Mouse (Mus musculus) intestine, postnatal 0 days (tissue): Measurements from ENCODE around the gene Zfp715. TPM values are rescaled to one million over a fixed set of nuclear protein-coding genes. Genes with fewer than 3 reads are reported as not detected.

Experiments
- ATAC-seq: fragments of 200-750 bp; cut with Nextera tagmentation; 2 replicates; pipeline ENCODE4 v1.8.0; 2017; ENCODE audit warnings: mild to moderate bottlenecking, moderate TSS enrichment, moderate library complexity
- H3K27ac ChIP-seq: fragments of 300-500 bp; sonication (generic); 2 replicates; pipeline ENCODE4 v1.5.1; 2014; ENCODE audit warnings: mild to moderate bottlenecking, low read depth, low read length, moderate library complexity
- H3K27me3 ChIP-seq: fragments of 300-500 bp; sonication (generic); replicated peaks from 2 replicates; pipeline ENCODE4 v1.6.1; 2014; ENCODE audit warnings: low read length, mixed read lengths; ENCODE audit not compliant: control insufficient read depth, insufficient read depth
- H3K36me3 ChIP-seq: fragments of 300-500 bp; sonication (generic); 2 replicates; pipeline ENCODE4 v1.6.1; 2014; ENCODE audit warnings: mild to moderate bottlenecking, moderate library complexity; ENCODE audit not compliant: control insufficient read depth, insufficient read depth
- H3K4me1 ChIP-seq: fragments of 300-500 bp; sonication (generic); replicated peaks from 2 replicates; pipeline ENCODE4 v1.6.1; 2014; ENCODE audit warnings: antibody characterized with exemption, low read length, mixed read lengths; ENCODE audit not compliant: control insufficient read depth, insufficient read depth
- H3K4me2 ChIP-seq: fragments of 300-500 bp; sonication (generic); replicated peaks from 2 replicates; pipeline ENCODE4 v1.6.1; 2014; ENCODE audit warnings: low read depth, mild to moderate bottlenecking, moderate library complexity
- H3K4me3 ChIP-seq: fragments of 300-500 bp; sonication (generic); 2 replicates; pipeline ENCODE4 v1.5.1; 2014; ENCODE audit warnings: low read depth, low read length
- H3K9ac ChIP-seq: fragments of 300-500 bp; sonication (generic); 2 replicates; pipeline ENCODE4 v1.6.1; 2014; ENCODE audit warnings: mild to moderate bottlenecking, low read depth, low read length
- H3K9me3 ChIP-seq: fragments of 300-500 bp; sonication (generic); 2 replicates; pipeline ENCODE4 v1.6.1; 2016; ENCODE audit warnings: mixed run types; ENCODE audit not compliant: control insufficient read depth
- CTCF ChIP-seq: sonication (generic); IDR thresholded peaks from 2 replicates; pipeline ENCODE4 v1.5.1; 2016; ENCODE audit warnings: low read depth, mild to moderate bottlenecking, control low read depth, antibody characterized with exemption, moderate library complexity
- WGBS: fragments of 180-500 bp; shearing (Covaris S2); extraction: QIAGEN DNeasy Blood & Tissue Kit; methylation state at CpG from one replicate; pipeline ENCODE4 v1.1.7; 2014; 5-methylcytosine and 5-hydroxymethylcytosine counted together
- polyA plus RNA-seq: library from polyadenylated mRNA; unstranded; fragments of >200 nt; fragmentation: Nextera tagmentation; extraction: Ambion mirVana; gene quantifications from 2 replicates; pipeline ENCODE4 v1.2.1, GENCODE M21; 2015

Gene Zfp715
- polyA plus RNA-seq = 5.3 and 5.5 TPM in 2 replicates

DNA sequence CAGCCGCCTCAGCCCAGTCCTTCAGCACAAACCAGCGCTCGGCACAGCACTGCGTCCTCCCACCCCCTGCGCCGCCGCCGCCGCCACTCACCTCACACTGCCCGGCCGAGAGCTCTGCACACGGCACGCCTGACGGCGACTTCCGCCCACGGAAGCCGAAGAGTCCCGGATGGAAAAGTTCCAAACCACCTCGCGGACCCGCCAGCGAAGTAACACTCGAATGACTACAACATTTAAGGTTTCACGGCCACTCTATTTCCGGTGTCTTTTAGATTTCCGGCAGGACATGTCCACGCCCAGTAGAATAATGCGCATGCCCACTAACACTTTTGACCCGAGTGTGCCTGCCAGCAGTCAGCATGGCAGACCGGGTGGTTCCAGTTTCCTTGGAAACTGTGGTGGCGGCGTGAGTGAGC, at the start of gene Zfp715:
Gene Zfp715 (minus strand): TSS at position 282 of the 416 bp plus-strand sequence.
- ATAC-seq = peak; percentile 98
- Histone ChIP-seq H3K9ac (peak within 1 kb of the TSS; percentile 84), H3K36me3 (no peaks in the 10 kb centered on the region), H3K4me3 (peak within 1 kb of the TSS; percentile 92), H3K4me2 (peak within 1 kb of the TSS; percentile 90), H3K9me3 (no peaks in the 10 kb centered on the region), H3K4me1 (no peaks in the 10 kb centered on the region), H3K27me3 (no peaks in the 10 kb centered on the region), H3K27ac (peak within 1 kb of the TSS; percentile 89)
- under 1% methylated on average over 33 of the region's 33 CpGs for WGBS
- TF ChIP-seq CTCF = no peak

DNA sequence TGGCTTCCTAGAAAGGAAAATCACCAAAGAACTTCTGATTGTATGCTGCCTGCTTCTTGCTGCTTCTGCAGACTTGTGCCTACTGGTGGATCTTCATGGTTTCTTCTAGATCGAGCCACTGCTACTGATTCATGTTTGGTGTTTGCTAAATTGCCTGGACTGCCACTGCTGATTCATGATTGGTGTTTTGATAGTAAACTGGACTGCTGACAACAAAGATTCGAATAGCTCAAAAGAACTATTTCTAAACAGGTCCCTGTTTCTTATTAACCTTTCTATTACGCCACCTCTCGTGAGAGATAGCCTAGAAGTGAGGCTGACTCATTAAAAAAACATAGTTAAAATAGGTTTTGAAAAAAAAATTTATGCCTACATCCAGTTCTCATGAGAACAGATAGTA, 48.9 kb upstream of the Zfp715 start:
- Histone ChIP-seq H3K27me3 (no peaks in the 10 kb centered on the region), H3K4me3 (no peak overlapping the region), H3K9ac (no peak overlapping the region), H3K4me1 (no peaks in the 10 kb centered on the region), H3K9me3 (no peaks in the 10 kb centered on the region), H3K36me3 (no peaks in the 10 kb centered on the region), H3K27ac (no peak overlapping the region), H3K4me2 (no peak overlapping the region)
- no peak for ATAC-seq
- 50% methylated on average over 4 of the region's 4 CpGs for WGBS
- no peak for TF ChIP-seq CTCF

DNA sequence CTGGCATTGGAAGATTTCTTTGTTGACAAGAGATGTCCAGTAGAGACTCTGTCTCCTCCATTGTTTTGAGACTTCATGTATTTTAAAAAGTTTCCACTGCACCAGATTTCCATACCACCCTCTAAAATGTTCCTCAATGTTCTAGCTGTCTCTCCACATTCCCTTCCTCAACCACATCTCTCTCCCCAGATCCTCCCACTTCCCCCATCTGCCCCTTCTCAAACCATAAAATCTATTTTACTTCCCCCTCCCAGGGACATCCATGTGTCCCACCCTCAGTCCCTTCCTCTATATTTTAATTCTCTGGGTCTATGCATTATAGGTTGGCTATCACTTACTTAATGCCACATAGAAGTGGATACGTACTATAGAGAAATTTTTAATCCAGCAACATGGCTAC, 48.3 kb upstream of the Zfp715 start:
- no peak for ATAC-seq
- no peaks in the 10 kb centered on the region for H3K27me3 ChIP-seq
- no peaks in the 10 kb centered on the region for H3K4me1 ChIP-seq
- WGBS = 88% methylated on average over 1 of the region's 1 CpGs
- H3K9ac ChIP-seq = no peak overlapping the region
- no peak overlapping the region for H3K27ac ChIP-seq
- no peak for TF ChIP-seq CTCF
- H3K4me2 ChIP-seq = no peak overlapping the region
- H3K36me3 ChIP-seq = no peaks in the 10 kb centered on the region
- H3K4me3 ChIP-seq = no peak overlapping the region
- H3K9me3 ChIP-seq = no peaks in the 10 kb centered on the region

DNA sequence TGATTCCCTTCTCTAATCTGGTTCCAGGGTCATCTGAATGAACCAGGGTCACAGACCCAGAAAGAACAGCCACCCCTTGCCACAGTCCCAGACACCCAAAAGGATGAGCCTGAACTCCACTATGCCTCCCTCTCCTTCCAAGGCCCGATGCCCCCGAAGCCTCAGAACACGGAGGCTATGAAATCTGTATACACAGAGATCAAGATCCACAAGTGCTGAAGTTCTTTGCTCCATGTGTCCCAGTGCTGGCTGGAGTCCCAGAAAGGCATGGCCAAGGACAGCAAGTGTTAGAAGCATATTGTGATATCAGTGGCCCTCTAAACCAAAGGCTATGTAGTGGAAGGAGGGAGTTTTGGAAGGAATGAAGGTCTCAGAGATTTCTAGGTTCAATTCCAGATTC, 45.5 kb upstream of the Zfp715 start:
- no peak overlapping the region for H3K4me2 ChIP-seq
- no peaks in the 10 kb centered on the region for H3K4me1 ChIP-seq
- no peak for ATAC-seq
- H3K27me3 ChIP-seq = no peaks in the 10 kb centered on the region
- no peak overlapping the region for H3K4me3 ChIP-seq
- 86% methylated on average over 3 of the region's 3 CpGs for WGBS
- no peak for TF ChIP-seq CTCF
- H3K9me3 ChIP-seq = no peaks in the 10 kb centered on the region
- no peak overlapping the region for H3K9ac ChIP-seq
- no peaks in the 10 kb centered on the region for H3K36me3 ChIP-seq
- H3K27ac ChIP-seq = no peak overlapping the region

DNA sequence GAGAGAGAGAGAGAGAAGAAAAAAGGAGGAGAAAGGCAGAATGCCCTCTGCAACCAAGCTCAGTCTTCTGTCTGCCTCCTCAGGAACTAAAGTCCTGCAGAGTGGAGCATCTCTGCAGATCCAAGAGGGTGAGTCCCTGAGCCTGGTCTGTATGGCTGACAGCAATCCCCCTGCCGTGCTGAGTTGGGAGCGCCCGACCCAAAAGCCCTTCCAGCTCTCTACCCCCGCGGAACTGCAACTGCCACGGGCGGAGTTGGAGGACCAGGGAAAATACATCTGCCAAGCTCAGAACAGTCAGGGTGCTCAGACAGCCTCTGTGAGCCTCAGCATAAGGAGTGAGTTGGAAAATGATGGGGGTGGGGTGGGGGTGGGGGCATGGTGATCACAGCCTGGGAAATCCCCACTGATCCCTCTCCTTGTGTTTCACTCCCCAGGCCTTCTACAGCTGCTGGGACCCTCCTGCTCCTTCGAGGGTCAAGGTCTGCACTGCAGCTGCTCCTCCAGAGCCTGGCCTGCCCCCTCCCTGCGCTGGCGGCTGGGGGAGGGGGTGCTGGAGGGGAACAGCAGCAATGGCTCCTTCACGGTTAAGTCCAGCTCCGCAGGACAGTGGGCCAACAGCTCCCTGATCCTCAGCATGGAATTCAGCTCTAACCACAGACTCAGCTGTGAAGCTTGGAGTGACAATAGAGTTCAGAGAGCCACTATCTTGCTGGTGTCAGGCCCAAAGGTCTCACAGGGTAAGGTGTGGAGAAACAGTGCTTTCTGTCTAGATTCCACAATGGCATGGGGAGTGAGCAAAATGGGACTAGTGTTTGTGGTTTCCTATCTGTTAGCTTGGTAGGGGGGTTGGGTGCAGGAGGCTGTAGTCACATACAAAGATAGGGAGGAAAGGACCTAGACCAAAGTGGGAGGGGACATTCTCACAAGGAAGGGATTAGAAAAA, 42.1 kb upstream of the Zfp715 start:
- no peak overlapping the region for H3K4me2 ChIP-seq
- ATAC-seq = peak; percentile 28; the same call in 1 of the 2 replicates
- H3K4me3 ChIP-seq = no peak overlapping the region
- WGBS = 14% methylated on average over 12 of the region's 12 CpGs
- no peaks in the 10 kb centered on the region for H3K9me3 ChIP-seq
- H3K27ac ChIP-seq = no peak overlapping the region
- no peaks in the 10 kb centered on the region for H3K27me3 ChIP-seq
- no peak for TF ChIP-seq CTCF
- H3K4me1 ChIP-seq = no peaks in the 10 kb centered on the region
- H3K9ac ChIP-seq = no peak overlapping the region
- no peaks in the 10 kb centered on the region for H3K36me3 ChIP-seq

DNA sequence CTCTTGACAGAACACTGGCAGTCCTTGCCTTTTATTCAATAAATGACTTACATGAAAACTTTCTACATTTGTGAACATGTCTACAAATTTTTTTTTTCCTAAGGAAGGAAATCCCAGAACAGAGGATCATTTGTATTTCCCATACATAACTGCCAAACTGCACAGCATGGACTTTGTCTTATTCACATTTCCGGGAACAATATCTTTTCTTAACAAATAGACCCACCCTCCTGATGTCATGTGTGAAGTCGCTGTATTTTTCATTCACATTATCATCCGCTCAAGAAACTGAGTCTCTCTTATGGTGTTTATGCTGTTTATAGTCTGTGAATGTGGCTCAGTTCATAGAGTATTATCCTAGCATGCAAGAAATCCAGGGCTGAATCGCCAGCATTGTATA, 40.7 kb upstream of the Zfp715 start:
- Histone ChIP-seq H3K4me1 (no peaks in the 10 kb centered on the region), H3K4me3 (no peak overlapping the region), H3K36me3 (no peaks in the 10 kb centered on the region), H3K9ac (no peak overlapping the region), H3K9me3 (no peaks in the 10 kb centered on the region), H3K27me3 (no peaks in the 10 kb centered on the region), H3K27ac (no peak overlapping the region), H3K4me2 (no peak overlapping the region)
- no peak for TF ChIP-seq CTCF
- ATAC-seq = 0 out of 2 replicates have a peak, but pooled peaks have one; percentile 48
- WGBS = 46% methylated on average over 4 of the region's 4 CpGs
